Mouse (Mus musculus): Measurements from ENCODE around the gene Gimap7.
"Not testable (repeated sequence)": the region's sequence is repeated elsewhere in the genome, so short reads cannot be mapped to it uniquely, and the experiment has no call there.

Gimap7 gene

GRCm38 (mm10) chr6:48718455-48718854, at the start of gene Gimap7, which contains the start of gene Gm28053:
Gimap7 (plus strand) TSS chr6:48718621.
Gm28053 (plus strand) TSS chr6:48718607.
- ChIA-PET POLR2A (no interaction called here), CTCF (no interaction called here)

DNA sequence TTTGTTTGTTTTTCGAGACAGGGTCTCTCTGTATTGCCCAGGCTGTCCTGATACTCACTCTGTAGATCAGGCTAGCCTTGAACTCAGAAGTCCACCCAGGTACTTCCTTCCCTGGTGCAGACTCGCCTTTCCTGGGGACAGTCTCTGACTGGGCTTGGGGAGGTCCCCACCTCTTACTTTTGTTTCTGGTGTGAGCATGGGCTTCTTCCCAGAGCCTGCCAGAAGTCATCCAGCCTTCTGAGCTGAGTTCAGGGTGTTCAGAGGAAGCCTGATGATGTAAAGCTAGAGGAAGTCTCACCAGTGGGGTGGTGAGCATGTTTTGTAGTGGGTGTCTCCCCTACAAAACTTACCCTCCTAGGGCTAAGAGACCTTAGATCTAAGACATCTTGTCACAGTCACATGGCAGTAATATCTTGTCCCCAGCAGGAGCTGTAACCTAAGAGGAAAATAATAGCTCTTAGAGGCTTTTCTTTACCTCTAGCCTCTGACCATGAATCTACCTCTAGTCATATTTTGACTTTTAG, 48.9 kb upstream of the Gimap7 start:
- CTCF ChIA-PET, result interaction anchor here in 1 of 4 experiments (1.1 kb wide), 1 partner anchor 22 kb away, joined by 4 read pairs; the partner anchor contains the start of gene Gimap8
- POLR2A ChIA-PET, result no interaction called here

DNA sequence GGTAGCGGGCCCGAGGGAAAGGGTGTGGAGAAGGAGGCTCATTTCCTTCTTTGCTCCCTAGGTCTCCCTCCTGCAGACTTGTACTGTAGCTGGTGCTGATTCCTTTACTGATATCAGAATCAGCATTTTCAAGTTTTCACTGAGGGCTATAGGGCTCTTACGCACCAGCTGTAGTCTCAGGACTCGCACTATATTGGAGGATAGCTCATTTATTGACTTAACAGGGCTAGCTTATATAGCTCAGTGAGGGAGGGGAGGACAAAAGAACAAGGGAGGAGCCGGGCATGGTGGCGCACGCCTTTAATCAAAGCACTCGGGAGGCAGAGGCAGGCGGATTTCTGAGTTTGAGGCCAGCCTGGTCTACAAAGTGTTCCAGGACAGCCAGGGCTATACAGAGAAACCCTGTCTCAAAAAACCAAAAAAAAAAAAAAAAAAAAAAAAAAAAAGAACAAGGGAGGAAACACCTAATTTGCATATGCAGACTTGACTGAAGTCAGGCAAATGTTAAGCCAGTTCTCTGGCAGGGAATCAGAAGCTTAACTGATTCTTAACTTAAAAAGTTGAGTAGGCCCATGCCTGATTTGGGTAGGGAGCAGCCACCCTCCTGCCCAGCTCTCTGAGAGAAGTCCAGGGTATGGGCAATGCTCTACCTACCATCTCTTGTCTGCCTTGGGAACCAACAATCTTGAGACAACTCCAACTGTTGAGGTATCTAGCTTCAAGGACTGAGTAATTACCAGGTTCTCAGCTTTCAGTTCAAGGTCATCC, 43.9 kb upstream of the Gimap7 start:
- ChIA-PET POLR2A (interaction anchor here in 2 of 4 experiments (0.5 to 1.1 kb wide), 11 partner anchors 9 to 590 kb away, joined by 3 to 12 read pairs (median 3); partner anchors contain the start of gene Gimap4 (in 1 of the 2)), CTCF (interaction anchor here in 3 of 4 experiments (0.5 to 1.6 kb wide), 7 partner anchors 27 to 1201 kb away, joined by 3 to 16 read pairs (median 4); partner anchors contain the start of gene Gimap8 (in 1 of the 3))

GRCm38 (mm10) chr6:48675400-48675930, 43.0 kb upstream of the Gimap7 start:
- ChIA-PET POLR2A (interaction anchor here in 2 of 4 experiments (0.6 to 1.1 kb wide), 3 partner anchors 10 to 76 kb away, joined by 3 to 5 read pairs (median 4); no protein-coding TSS in a partner anchor), CTCF (interaction anchor here in 1 of 4 experiments (1.2 to 1.6 kb wide), 2 partner anchors 28 to 30 kb away, joined by 4 to 5 read pairs; partner anchors contain the start of gene Gimap8)

GRCm38 (mm10) chr6:48675931-48676859, 42.2 kb upstream of the Gimap7 start, which contains the start of gene Gimap9:
Gimap9 (plus strand) TSS chr6:48676129.
- CTCF ChIA-PET, result interaction anchor here in 1 of 4 experiments (0.6 kb wide), 1 partner anchor 683 kb away, joined by 3 read pairs; no protein-coding TSS in a partner anchor

DNA sequence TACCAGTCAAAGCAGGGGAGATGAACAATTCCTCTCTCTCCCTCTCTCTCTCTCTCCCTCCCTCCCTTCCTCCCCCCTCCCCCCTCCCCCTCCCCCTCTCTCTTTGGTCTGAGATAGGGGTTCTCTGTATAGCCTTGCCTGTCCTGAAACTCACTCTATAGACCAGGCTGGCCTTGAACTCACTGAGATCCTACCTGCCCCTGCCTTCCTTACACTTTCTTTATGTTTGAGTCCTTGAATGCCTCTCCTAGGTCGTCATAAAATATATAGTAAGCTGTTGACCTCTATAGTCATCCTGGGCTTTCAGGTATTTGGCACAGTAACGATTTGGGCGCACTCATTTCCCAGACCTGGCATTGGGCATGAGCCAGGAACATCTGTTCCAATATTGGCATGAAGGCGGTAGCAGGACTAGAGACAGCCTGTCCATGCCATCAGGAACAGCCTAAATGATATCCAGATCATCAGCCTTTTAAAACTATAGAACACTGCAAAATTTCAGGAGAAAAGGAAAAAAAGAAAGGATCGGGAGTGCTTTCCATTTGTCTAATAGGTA, 41.5 kb upstream of the Gimap7 start:
- POLR2A ChIA-PET, result no interaction called here
- CTCF ChIA-PET, result no interaction called here

More at GRCm38 (mm10) chr6:48675931-48676859, 42.2 kb upstream of the Gimap7 start, which contains the start of gene Gimap9:
- POLR2A ChIA-PET, result interaction anchor here in 3 of 4 experiments (0.6 to 0.8 kb wide), 6 partner anchors 76 to 425 kb away, joined by 3 to 4 read pairs (median 3); partner anchors contain the start of gene Malsu1 (in 1 of the 3)

- ChIA-PET POLR2A (interaction anchor here in 1 of 4 experiments (0.6 kb wide), 1 partner anchor 280 kb away, joined by 3 read pairs; no protein-coding TSS in a partner anchor), CTCF (no interaction called here)
Measured at GRCm38 (mm10) chr6:48677492-48678345, 40.7 kb upstream of the Gimap7 start.

- ChIA-PET POLR2A (interaction anchor here in 1 of 4 experiments (0.6 kb wide), 1 partner anchor 281 kb away, joined by 3 read pairs; no protein-coding TSS in a partner anchor), CTCF (no interaction called here)
Measured at GRCm38 (mm10) chr6:48678391-48678790, 40.0 kb upstream of the Gimap7 start.

DNA sequence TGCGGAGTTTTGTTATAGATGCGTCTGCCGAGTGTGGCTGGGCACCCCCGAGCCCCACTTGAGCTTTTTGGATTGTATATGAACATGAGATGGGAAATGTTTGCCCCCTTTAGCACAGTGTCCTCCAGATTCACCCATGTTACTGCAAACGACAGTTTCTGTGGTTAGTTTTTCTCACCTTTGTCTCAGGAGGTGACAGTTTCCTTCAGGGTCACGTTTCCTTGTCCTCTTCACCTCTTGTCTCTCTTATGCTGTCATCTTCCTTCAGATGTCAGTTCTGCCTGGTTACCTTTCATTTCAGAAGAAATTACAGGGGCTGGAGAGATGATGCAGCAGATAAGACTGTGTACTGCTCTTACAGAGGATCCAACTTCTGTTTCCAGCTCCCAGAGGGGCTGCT, 38.7 kb upstream of the Gimap7 start:
- ChIA-PET CTCF (interaction anchor here in 1 of 4 experiments (0.6 kb wide), 1 partner anchor 34 kb away, joined by 9 read pairs; no protein-coding TSS in a partner anchor), POLR2A (interaction anchor here in 2 of 4 experiments (0.6 kb wide), 2 partner anchors 275 to 431 kb away, joined by 3 to 4 read pairs; no protein-coding TSS in a partner anchor)

DNA sequence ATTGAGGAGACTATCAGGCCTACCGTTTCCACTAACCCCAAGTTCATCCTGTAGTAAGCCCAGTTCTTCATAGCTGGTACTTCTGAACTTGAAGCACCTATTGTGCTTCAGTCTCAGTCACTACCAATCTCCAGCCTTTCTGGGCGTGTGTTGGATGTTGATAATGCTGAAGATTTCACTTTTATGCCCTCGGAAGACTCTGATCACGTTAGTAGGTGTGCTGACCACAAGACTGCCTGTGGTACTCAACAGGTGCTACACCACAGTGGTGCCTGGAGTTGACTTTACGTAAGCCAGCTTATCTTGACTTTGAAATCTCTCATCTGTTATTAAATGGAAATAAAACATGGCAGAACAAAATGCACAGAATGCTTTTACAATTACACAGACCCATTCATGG, 38.0 kb upstream of the Gimap7 start:
- ChIA-PET POLR2A (no interaction called here), CTCF (interaction anchor here in 1 of 4 experiments (0.7 to 1.7 kb wide), 2 partner anchors 35 to 168 kb away, joined by 3 to 5 read pairs; no protein-coding TSS in a partner anchor)

DNA sequence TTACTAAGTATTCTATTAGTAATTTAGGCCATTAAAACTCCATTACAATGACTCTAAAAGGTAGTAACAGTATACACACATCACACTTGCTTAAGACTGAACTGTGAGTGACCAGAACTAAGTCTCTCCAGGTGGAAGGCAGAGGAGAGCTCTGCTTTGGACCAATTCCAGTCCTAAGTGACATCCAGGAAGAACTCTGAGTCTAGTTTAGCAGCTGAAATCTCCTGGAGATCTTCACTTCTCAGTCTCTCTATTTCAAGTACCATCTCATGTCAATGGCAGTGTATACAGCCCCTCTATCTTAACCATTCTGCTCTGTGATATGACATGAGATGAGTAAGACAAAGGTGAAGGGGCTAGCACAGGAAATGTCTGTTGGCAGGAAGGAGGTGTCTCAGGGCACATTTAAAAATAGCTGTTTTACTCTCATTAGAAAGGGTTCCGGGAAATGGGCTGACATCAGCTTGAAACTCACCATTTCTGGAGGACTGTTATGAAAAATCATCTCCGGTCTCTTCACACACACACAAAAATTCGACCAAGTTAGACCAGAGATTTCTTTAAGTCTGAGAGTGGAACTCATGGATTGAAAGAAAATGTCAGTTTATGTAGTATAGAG, 36.8 kb upstream of the Gimap7 start:
- POLR2A ChIA-PET, result no interaction called here
- CTCF ChIA-PET, result interaction anchor here in 1 of 4 experiments (1.7 kb wide), 1 partner anchor 36 kb away, joined by 3 read pairs; no protein-coding TSS in a partner anchor

- CTCF ChIA-PET, result no interaction called here
- POLR2A ChIA-PET, result no interaction called here
Measured at GRCm38 (mm10) chr6:48682271-48682670, 36.1 kb upstream of the Gimap7 start.

DNA sequence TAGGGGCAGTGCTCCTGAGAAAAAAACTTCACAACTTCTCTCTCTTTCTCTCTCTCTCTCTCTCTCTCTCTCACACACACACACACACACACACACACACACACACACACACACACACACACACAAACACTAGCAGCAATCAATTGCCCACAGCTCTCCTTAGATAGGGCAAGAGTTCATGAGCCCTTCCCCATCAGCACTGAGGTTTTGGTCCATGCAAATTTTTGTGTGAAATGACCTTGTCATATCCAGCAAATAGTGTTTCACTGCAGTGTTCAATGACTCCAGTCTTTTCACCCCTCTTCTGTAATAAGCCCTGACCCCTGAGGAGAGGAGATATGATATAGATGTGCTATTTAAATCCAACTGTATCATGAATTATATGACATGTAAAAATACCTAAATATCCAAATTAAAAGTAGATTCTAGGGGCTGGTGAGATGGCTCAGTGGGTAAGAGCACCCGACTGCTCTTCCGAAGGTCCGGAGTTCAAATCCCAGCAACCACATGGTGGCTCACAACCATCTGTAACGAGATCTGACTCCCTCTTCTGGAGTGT, 35.1 kb upstream of the Gimap7 start:
- POLR2A ChIA-PET, result not testable (repeated sequence)
- CTCF ChIA-PET, result interaction anchor here in 1 of 4 experiments (0.6 to 0.7 kb wide), 2 partner anchors 39 to 258 kb away, joined by 3 to 4 read pairs; no protein-coding TSS in a partner anchor

DNA sequence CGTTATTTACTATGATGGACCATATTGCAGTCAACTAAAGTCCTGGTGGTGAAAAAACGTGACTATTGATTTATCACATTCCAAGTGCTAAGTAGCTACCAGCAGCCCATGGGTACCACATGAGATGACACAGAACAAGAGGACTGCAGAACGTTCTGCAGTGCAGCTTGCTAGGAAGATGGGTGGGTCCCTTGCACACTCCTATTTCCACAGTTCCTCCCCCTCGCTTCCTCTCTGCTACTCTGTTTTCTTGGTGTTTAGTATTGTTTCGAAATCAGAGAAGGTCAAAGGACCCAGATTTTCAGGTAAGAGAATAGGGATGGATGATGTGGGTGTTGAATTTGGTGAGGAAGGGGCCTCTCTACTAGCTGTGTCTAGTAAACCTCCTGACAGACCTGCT, 34.1 kb upstream of the Gimap7 start, which contains the start of gene Gimap4:
Gene Gimap4, plus strand, starts transcription at position 231 of the 400 bp plus-strand sequence.
- ChIA-PET POLR2A (interaction anchor here in 1 of 4 experiments (0.6 to 1.1 kb wide), 2 partner anchors 10 to 536 kb away, joined by 3 read pairs; no protein-coding TSS in a partner anchor), CTCF (interaction anchor here in 1 of 4 experiments (0.6 to 0.7 kb wide), 2 partner anchors 40 to 259 kb away, joined by 3 to 4 read pairs; no protein-coding TSS in a partner anchor)

GRCm38 (mm10) chr6:48684806-48685205, 33.6 kb upstream of the Gimap7 start:
- CTCF ChIA-PET, result interaction anchor here in 1 of 4 experiments (0.6 kb wide), 1 partner anchor 156 kb away, joined by 3 read pairs; no protein-coding TSS in a partner anchor

GRCm38 (mm10) chr6:48685251-48685650, 33.2 kb upstream of the Gimap7 start:
- CTCF ChIA-PET, result interaction anchor here in 1 of 4 experiments (0.6 kb wide), 1 partner anchor 157 kb away, joined by 3 read pairs; no protein-coding TSS in a partner anchor
- POLR2A ChIA-PET, result interaction anchor here in 1 of 4 experiments (1.1 kb wide), 1 partner anchor 11 kb away, joined by 3 read pairs; no protein-coding TSS in a partner anchor

More at GRCm38 (mm10) chr6:48684806-48685205, 33.6 kb upstream of the Gimap7 start:
- POLR2A ChIA-PET, result interaction anchor here in 1 of 4 experiments (0.6 to 1.1 kb wide), 2 partner anchors 11 to 535 kb away, joined by 3 read pairs; no protein-coding TSS in a partner anchor

Data from embryonic stem cell, embryonic (primary cell).